Mouse (Mus musculus): ENCODE measurements around the gene Ppm1e.

GRCm38 (mm10) chr11:87227056-87227455 is 131.8 kb downstream of the Ppm1e start:
- TF ChIP-seq TAL1 (IDR thresholded peaks at IDR 0.05; ENCODE audit: low read length): no peak
- no peak for TF ChIP-seq GATA1 (IDR thresholded peaks at IDR 0.05; ENCODE audit: low read length)

Measured in erythroblast, embryonic 14.5 days (primary cell).